Mouse (Mus musculus) CH12.LX (cell line): ENCODE results near the gene Cda. TPM values are rescaled to one million over a fixed set of nuclear protein-coding genes. Genes with fewer than 3 reads are reported as not detected.

Experiments
- DNase-seq: peaks from one replicate; pipeline ENCODE4 v3.0.0-alpha.2; 2013; ENCODE audit errors: extremely low read depth
- H3K27ac ChIP-seq: 2 replicates; pipeline ENCODE4 v1.5.1; 2012; ENCODE audit warnings: low read depth, mild to moderate bottlenecking, control low read depth, moderate library complexity; ENCODE audit not compliant: insufficient read depth
- H3K27me3 ChIP-seq: replicated peaks from 2 replicates; pipeline ENCODE3; 2012; ENCODE audit warnings: inconsistent platforms
- H3K36me3 ChIP-seq, 2 experiments: replicated peaks in 1 of 2; 2 replicates each; pipeline versions ENCODE3 to v1.6.1; 2012; ENCODE audit warnings: inconsistent platforms in 1 of 2, low read length in 1 of 2, mild to moderate bottlenecking in 1 of 2, mixed read lengths in 1 of 2, moderate library complexity in 1 of 2; ENCODE audit not compliant: control insufficient read depth in 1 of 2, insufficient read depth in 1 of 2
- H3K4me1 ChIP-seq, 2 experiments: 2 replicates each; pipeline ENCODE4 v1.6.1; 2012; ENCODE audit warnings: inconsistent platforms in 1 of 2, moderate library complexity in 1 of 2; ENCODE audit not compliant: insufficient read depth in 2 of 2, control insufficient read depth in 1 of 2
- H3K4me2 ChIP-seq: 2 replicates; pipeline ENCODE4 v1.6.1; 2012; ENCODE audit warnings: low read depth, mild to moderate bottlenecking, control low read depth; ENCODE audit not compliant: poor library complexity, insufficient read depth, severe bottlenecking
- H3K4me3 ChIP-seq, 3 experiments: fragments of 150-350 bp in 1 of 3; sonication (generic) in 1 of 3; replicated peaks in 1 of 3; 2 replicates each; pipeline versions ENCODE3 to v1.5.1; 2011 to 2012; ENCODE audit warnings: low read depth in 2 of 3, low read length in 2 of 3, mild to moderate bottlenecking in 2 of 3, moderate library complexity in 2 of 3, control low read depth in 1 of 3, improper control_type of control experiment in 1 of 3, inconsistent platforms in 1 of 3, mixed read lengths in 1 of 3; ENCODE audit not compliant: poor library complexity in 1 of 3
- H3K79me2 ChIP-seq: replicated peaks from 2 replicates; pipeline ENCODE4 v1.6.1; 2012; ENCODE audit warnings: mild to moderate bottlenecking, moderate library complexity; ENCODE audit not compliant: control insufficient read depth, poor library complexity, insufficient read depth, severe bottlenecking; ENCODE audit errors: extremely low read depth
- H3K9ac ChIP-seq: 2 replicates; pipeline ENCODE4 v1.6.1; 2012; ENCODE audit warnings: low read depth, mild to moderate bottlenecking, control low read depth, moderate library complexity; ENCODE audit not compliant: insufficient read depth
- H3K9me3 ChIP-seq: replicated peaks from 2 replicates; pipeline ENCODE3; 2012; ENCODE audit warnings: low read length, inconsistent platforms, mixed read lengths
- BHLHE40 ChIP-seq: IDR thresholded peaks from 2 replicates; pipeline ENCODE4 v1.6.1; 2011; ENCODE audit warnings: mild to moderate bottlenecking, low read depth, low read length, improper control_type of control experiment
- CHD1 ChIP-seq: IDR thresholded peaks from 2 replicates; pipeline ENCODE4 v1.6.1; 2012; ENCODE audit warnings: low read depth, low read length, improper control_type of control experiment, inconsistent platforms
- CTCF ChIP-seq, 2 experiments: IDR thresholded peaks in 1 of 2; conservative IDR thresholded peaks in 1 of 2; 2 replicates each; pipeline ENCODE4 v1.5.1; 2011 to 2012; ENCODE audit warnings: low read depth in 2 of 2, low read length in 2 of 2, improper control_type of control experiment in 1 of 2, inconsistent platforms in 1 of 2, mild to moderate bottlenecking in 1 of 2, moderate library complexity in 1 of 2
- E2F4 ChIP-seq: IDR thresholded peaks from 2 replicates; pipeline ENCODE4 v1.6.1; 2011; ENCODE audit warnings: low read depth, low read length, improper control_type of control experiment; ENCODE audit not compliant: insufficient replicate concordance
- EP300 ChIP-seq: IDR thresholded peaks from 2 replicates; pipeline ENCODE4 v1.6.1; 2011; ENCODE audit warnings: low read length, improper control_type of control experiment
- ETS1 ChIP-seq: conservative IDR thresholded peaks from 2 replicates; pipeline ENCODE4 v1.6.1; 2012; ENCODE audit warnings: low read depth, mild to moderate bottlenecking, inconsistent platforms, low read length, improper control_type of control experiment, moderate library complexity
- HCFC1 ChIP-seq: IDR thresholded peaks from 2 replicates; pipeline ENCODE4 v1.6.1; 2012; ENCODE audit warnings: low read depth, mild to moderate bottlenecking, inconsistent platforms, low read length, improper control_type of control experiment
- IRF4 ChIP-seq: IDR thresholded peaks from 2 replicates; pipeline ENCODE4 v1.6.1; 2014; ENCODE audit warnings: low read depth, mild to moderate bottlenecking, inconsistent platforms, low read length, improper control_type of control experiment
- JUN ChIP-seq: IDR thresholded peaks from 2 replicates; pipeline ENCODE4 v1.6.1; 2011; ENCODE audit warnings: low read depth, mild to moderate bottlenecking, low read length, improper control_type of control experiment, moderate library complexity; ENCODE audit not compliant: insufficient read depth
- JUND ChIP-seq: conservative IDR thresholded peaks from 2 replicates; pipeline ENCODE4 v1.6.1; 2011; ENCODE audit warnings: low read depth, low read length, improper control_type of control experiment
- KAT2A ChIP-seq: IDR thresholded peaks from 2 replicates; pipeline ENCODE4 v1.6.1; 2012; ENCODE audit warnings: low read length, improper control_type of control experiment, inconsistent platforms; ENCODE audit not compliant: insufficient replicate concordance
- MAFK ChIP-seq: IDR thresholded peaks from 2 replicates; pipeline ENCODE4 v1.6.1; 2011; ENCODE audit warnings: low read length, improper control_type of control experiment; ENCODE audit not compliant: insufficient replicate concordance
- MAX ChIP-seq: IDR thresholded peaks from 2 replicates; pipeline ENCODE4 v1.6.1; 2011; ENCODE audit warnings: low read length, improper control_type of control experiment
- MEF2A ChIP-seq: IDR thresholded peaks from 2 replicates; pipeline ENCODE4 v1.6.1; 2014; ENCODE audit warnings: low read depth, mild to moderate bottlenecking, inconsistent platforms, low read length, improper control_type of control experiment, borderline replicate concordance
- NELFE ChIP-seq: IDR thresholded peaks from 2 replicates; pipeline ENCODE4 v1.6.1; 2011; ENCODE audit warnings: low read depth, low read length, improper control_type of control experiment
- PAX5 ChIP-seq: IDR thresholded peaks from 2 replicates; pipeline ENCODE4 v1.6.1; 2012; ENCODE audit warnings: low read length, inconsistent platforms, mixed read lengths
- POLR2A ChIP-seq: IDR thresholded peaks from 2 replicates; pipeline ENCODE4 v1.6.1; 2011; ENCODE audit warnings: low read depth, mild to moderate bottlenecking, improper control_type of control experiment, low read length
- TBP ChIP-seq: conservative IDR thresholded peaks from 2 replicates; pipeline ENCODE4 v1.6.1; 2011; ENCODE audit warnings: low read depth, low read length, improper control_type of control experiment
- TCF12 ChIP-seq: IDR thresholded peaks from 2 replicates; pipeline ENCODE4 v1.6.1; 2014; ENCODE audit warnings: low read depth, mild to moderate bottlenecking, inconsistent platforms, low read length, improper control_type of control experiment
- UBTF ChIP-seq: IDR thresholded peaks from 2 replicates; pipeline ENCODE4 v1.6.1; 2012; ENCODE audit warnings: low read depth, mild to moderate bottlenecking, inconsistent platforms, low read length, improper control_type of control experiment, moderate library complexity
- USF2 ChIP-seq: conservative IDR thresholded peaks from 2 replicates; pipeline ENCODE4 v1.6.1; 2011; ENCODE audit warnings: low read depth, low read length, improper control_type of control experiment
- ZKSCAN1 ChIP-seq: IDR thresholded peaks from 2 replicates; pipeline ENCODE4 v1.6.1; 2012; ENCODE audit warnings: low read depth, inconsistent platforms, low read length, improper control_type of control experiment, borderline replicate concordance
- ZMIZ1 ChIP-seq: IDR thresholded peaks from 2 replicates; pipeline ENCODE4 v1.6.1; 2012; ENCODE audit warnings: low read depth, mild to moderate bottlenecking, inconsistent platforms, low read length, improper control_type of control experiment
- ZNF384 ChIP-seq: IDR thresholded peaks from 2 replicates; pipeline ENCODE4 v1.6.1; 2012; ENCODE audit warnings: low read depth, low read length, improper control_type of control experiment, inconsistent platforms
- dilution Hi-C: fragments of 300-500 bp; cut with MboI; formaldehyde crosslinking; loops from 2 replicates; pipeline ENCODE4 v1.14.3; 2020; ENCODE audit warnings: low sequenced_read_pairs; ENCODE audit not compliant: extremely low pct_unique_long_range_greater_than_20kb, extremely low pct_ligation_motif_present
- in situ Hi-C: fragments of 300-500 bp; cut with MboI; formaldehyde crosslinking; loops from 3 replicates; pipeline ENCODE4 v1.14.3; 2019; ENCODE audit warnings: low sequenced_read_pairs, low pct_ligation_motif_present, low pct_unique_long_range_greater_than_20kb, mixed read lengths
- polyA plus RNA-seq: library from polyadenylated mRNA; unstranded; fragments of >175 nt; gene quantifications from 2 replicates; pipeline ENCODE4 v1.2.1, GENCODE M21; 2012; ENCODE audit warnings: low read depth; ENCODE audit not compliant: insufficient read length
- total RNA-seq, 2 experiments: library from RNA; depleted of rRNA; stranded (reverse); fragments of 300-350 nt in 1 of 2; fragments of >200 nt in 1 of 2; gene quantifications; 2 replicates each; pipeline ENCODE4 v1.2.3; 2012 to 2014

The Cda gene
- total and polyA plus RNA-seq, 3 experiments = not detected

GRCm38 (mm10) chr4:138395971-138396645 lies 28.3 kb upstream of the Cda start, which contains the start of gene Fam43b:
Gene Fam43b (minus strand): TSS chr4:138396528.
- H3K4me1 ChIP-seq = no peaks in the 10 kb centered on the region
- no peak within 1 kb of the TSS for H3K4me2 ChIP-seq
- H3K27me3 ChIP-seq = peaks cover 54% of the 10 kb centered on the region
- TF ChIP-seq KAT2A = no peak
- no peak for TF ChIP-seq POLR2A
- no peak for TF ChIP-seq ZMIZ1
- TF ChIP-seq ZNF384 = no peak
- TF ChIP-seq MEF2A = no peak
- no peak for TF ChIP-seq MAX
- no peak for TF ChIP-seq USF2
- no peak for TF ChIP-seq MAFK
- no peak for TF ChIP-seq CTCF (conservative IDR thresholded peaks at IDR 0.05 in 1 of 2, IDR thresholded peaks at IDR 0.05 in 1 of 2; ENCODE audit: low read depth in 2 of 2, low read length in 2 of 2)
- TF ChIP-seq ETS1 = no peak
- TF ChIP-seq IRF4 = no peak
- TF ChIP-seq ZKSCAN1 = no peak
- no peak for TF ChIP-seq TCF12
- TF ChIP-seq E2F4 = no peak
- TF ChIP-seq NELFE = no peak
- H3K9me3 ChIP-seq = peaks cover 18% of the 10 kb centered on the region
- dilution Hi-C loops = no loop called here
- H3K9ac ChIP-seq = no peak within 1 kb of the TSS
- H3K4me3 ChIP-seq = no peak within 1 kb of the TSS
- DNase-seq = no peak
- H3K27ac ChIP-seq = no peak within 1 kb of the TSS
- no peaks in the 10 kb centered on the region for H3K79me2 ChIP-seq
- in situ Hi-C loops = no loop called here
- H3K36me3 ChIP-seq = no peaks in the 10 kb centered on the region

GRCm38 (mm10) chr4:138395087-138395970 lies 27.5 kb upstream of the Cda start:
- Histone ChIP-seq H3K9ac (no peak overlapping the region), H3K4me1 (no peaks in the 10 kb centered on the region), H3K79me2 (no peaks in the 10 kb centered on the region), H3K27ac (no peak overlapping the region), H3K4me3 (no peak overlapping the region), H3K27me3 (peaks cover 56% of the 10 kb centered on the region), H3K9me3 (peaks cover 18% of the 10 kb centered on the region), H3K36me3 (no peaks in the 10 kb centered on the region), H3K4me2 (no peak overlapping the region)
- no peak for DNase-seq
- dilution Hi-C loops (no loop called here), in situ Hi-C loops (no loop called here)
- TF ChIP-seq CTCF (conservative IDR thresholded peaks at IDR 0.05 in 1 of 2, IDR thresholded peaks at IDR 0.05 in 1 of 2; ENCODE audit: low read depth in 2 of 2, low read length in 2 of 2) (no peak), JUN (no peak), CHD1 (no peak), HCFC1 (no peak), ETS1 (no peak), ZKSCAN1 (no peak), EP300 (no peak), POLR2A (no peak), BHLHE40 (no peak), PAX5 (no peak), JUND (no peak), KAT2A (no peak), TCF12 (no peak), TBP (no peak), UBTF (no peak), ZNF384 (no peak)
